Mouse (Mus musculus) cerebellum, adult (tissue): ENCODE results near the gene Rpl23a.
"Not testable (repeated sequence)": the region's sequence is repeated elsewhere in the genome, so short reads cannot be mapped to it uniquely, and the experiment has no call there.

Experiments used
- ATAC-seq: cut with Nextera tagmentation; 2 replicates; pipeline ENCODE4 v1.9.2; 2017; ENCODE audit warnings: mild to moderate bottlenecking, moderate library complexity, mixed read lengths; ENCODE audit not compliant: insufficient number of reproducible peaks, low FRiP score, low TSS enrichment

Rpl23a gene

DNA sequence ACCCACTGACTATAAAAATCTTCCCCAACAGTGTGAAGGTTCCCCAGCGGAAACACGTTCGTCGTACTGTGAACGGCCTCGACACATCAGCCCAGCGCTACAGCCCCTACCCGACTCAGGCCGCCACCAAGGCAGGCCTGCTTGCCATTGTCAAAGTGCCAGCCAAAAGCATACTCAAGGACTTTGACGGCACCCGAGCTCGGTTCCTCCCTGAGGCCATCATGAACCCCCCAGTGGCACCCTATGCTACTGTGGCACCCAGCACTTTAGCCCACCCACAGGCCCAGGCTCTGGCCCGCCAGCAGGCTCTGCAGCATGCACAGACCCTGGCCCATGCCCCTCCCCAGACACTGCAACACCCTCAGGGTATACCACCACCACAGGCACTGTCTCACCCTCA lies 29.6 kb downstream of the Rpl23a start:
- no peak for ATAC-seq

GRCm38 (mm10) chr11:78152299-78153231 lies 30.8 kb downstream of the Rpl23a start:
- peak; percentile 81; the same call in 1 of the 2 replicates for ATAC-seq

- ATAC-seq = no peak
Observed at GRCm38 (mm10) chr11:78151161-78151560, 32.2 kb downstream of the Rpl23a start.

- no peak for ATAC-seq
Observed at GRCm38 (mm10) chr11:78146707-78147543, 36.5 kb downstream of the Rpl23a start.

DNA sequence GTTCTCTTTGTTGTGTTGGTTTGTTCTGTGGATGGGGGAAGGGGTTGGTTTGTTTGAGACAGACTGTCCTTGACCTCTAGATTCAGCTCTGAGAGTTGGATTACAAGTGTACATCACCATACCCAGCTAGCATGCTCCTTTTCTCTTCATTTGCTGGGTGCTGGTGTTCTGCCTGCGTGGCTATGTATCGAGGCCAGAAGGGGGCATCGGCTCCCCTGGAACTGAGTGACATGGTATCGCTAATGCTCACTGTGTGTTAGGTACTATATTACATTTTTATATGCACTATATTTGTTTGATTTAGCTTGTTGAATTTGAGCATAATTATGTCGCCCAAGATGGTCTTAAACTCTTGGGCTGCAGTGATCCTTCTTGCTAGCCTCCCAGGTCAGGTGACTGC lies 37.2 kb downstream of the Rpl23a start:
- no peak for ATAC-seq

GRCm38 (mm10) chr11:78143520-78143919 lies 39.9 kb downstream of the Rpl23a start:
- no peak for ATAC-seq

DNA sequence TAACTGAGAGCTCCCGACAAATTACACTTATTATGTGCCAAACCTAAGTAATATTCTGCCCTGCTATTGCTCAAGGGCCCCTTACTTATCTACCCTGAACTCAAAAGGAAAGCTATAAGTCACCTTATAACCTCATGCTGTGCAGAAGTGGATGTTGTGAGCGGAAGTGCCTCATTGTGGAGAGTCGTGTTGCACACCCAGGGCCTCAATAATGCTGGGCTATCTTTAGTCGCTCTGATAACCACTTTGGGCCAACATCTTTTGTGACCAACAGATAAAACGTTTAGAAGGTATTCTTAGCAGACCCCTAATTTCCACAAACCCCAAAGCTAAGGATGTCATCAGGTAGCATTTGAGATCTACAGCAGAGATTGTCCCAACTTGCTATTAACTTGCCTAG lies 42.7 kb downstream of the Rpl23a start:
- ATAC-seq = no peak

DNA sequence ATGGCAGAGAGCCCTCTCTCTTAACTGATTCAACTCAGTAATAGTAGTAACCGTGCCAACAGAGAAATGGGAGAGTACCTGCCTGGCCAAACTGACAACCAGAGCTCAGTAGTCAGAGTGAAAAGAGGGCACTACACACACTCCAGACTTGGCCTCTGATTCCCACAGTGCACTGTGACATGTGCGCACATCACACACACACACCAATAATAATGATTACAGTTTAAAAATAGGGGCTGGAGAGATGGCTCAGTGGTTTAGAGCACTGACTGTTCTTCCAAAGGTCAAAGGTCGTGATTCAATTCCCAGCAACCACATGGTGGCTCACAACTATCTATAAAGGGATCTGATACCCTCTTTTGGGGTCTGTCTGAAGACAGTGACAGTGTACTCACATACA lies 45.4 kb downstream of the Rpl23a start:
- ATAC-seq = no peak

DNA sequence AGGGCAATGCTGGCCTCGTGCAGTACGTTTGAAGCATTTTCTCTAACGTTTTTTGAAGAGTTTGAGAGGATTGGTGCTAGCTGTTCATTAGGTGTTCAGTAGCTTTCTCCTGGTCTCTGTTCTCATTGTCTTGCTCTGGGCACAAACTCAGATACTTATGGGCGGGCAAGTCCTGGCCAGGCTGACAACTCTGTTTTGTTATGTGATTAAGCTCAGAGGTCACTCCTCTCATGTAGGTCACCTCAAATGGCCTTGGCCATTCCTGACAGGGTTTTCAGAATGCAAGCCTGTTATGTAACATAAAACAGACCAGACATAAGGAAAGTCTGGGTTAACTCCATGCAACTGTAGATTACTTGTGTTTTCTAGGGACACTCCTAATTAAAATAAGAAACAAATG lies 45.8 kb downstream of the Rpl23a start:
- ATAC-seq = no peak

DNA sequence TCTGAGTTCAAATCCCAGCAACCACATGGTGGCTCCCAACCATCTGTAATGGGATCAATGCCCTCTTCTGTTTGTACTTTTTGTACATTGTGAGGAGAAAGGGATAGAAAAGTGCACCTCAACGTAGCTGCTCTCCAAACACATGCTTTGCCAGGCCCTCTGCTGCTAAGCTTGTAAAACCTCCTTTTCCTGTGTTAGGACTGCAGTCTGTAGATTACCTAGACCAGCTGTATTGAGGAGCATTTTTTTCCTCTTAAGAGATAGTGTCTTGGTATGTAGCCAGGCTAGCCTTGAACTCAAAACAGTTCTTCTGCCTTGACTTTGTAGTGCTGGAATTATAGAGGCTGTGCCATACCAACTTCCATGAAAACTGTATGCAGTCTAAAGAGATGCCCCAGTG lies 47.3 kb downstream of the Rpl23a start:
- ATAC-seq = no peak

DNA sequence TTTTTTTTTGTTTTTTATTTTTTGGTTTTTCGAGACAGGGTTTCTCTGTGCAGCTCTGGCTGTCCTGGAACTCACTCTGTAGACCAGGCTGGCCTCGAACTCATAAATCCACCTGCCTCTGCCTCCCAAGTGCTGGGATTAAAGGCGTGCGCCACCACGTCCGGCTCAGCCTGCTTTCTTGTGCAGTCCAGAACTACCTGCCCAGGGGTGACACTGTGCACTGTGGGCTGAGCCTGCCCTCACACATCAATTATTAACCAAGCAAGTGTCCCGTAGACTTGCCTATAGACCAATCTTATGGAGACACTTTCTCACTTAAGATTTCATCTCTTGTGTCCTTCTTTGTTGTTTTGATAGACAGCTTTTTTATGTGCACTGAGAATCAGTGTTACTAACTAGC lies 48.1 kb downstream of the Rpl23a start:
- not testable (repeated sequence) for ATAC-seq

GRCm38 (mm10) chr11:78134344-78134743 lies 49.0 kb downstream of the Rpl23a start:
- no peak for ATAC-seq

GRCm38 (mm10) chr11:78133915-78134314 lies 49.5 kb downstream of the Rpl23a start:
- no peak for ATAC-seq
